Mouse (Mus musculus) hindbrain, embryonic 16.5 days (tissue): ENCODE measurements at regions not wholly inside any gene's neighbourhood (a gene's known extent, or its start where the extent isn't known, plus 50 kb on each side); places are given as distances from the start of the nearest gene placed in this dataset.

ENCODE experiments used
- ATAC-seq: fragments of 200-750 bp; cut with Nextera tagmentation; 2 replicates; pipeline ENCODE4 v1.8.0; 2017; ENCODE audit warnings: moderate TSS enrichment, moderate library complexity
- H3K27ac ChIP-seq: fragments of 300-500 bp; sonication (generic); 2 replicates; pipeline ENCODE4 v1.5.1; 2014; ENCODE audit warnings: low read depth, mild to moderate bottlenecking, control low read depth, low read length, moderate library complexity
- H3K27me3 ChIP-seq: fragments of 300-500 bp; sonication (generic); replicated peaks from 2 replicates; pipeline ENCODE4 v1.6.1; 2014; ENCODE audit warnings: low read length; ENCODE audit not compliant: control insufficient read depth, insufficient read depth
- H3K36me3 ChIP-seq: fragments of 300-500 bp; sonication (generic); 2 replicates; pipeline ENCODE4 v1.6.1; 2014; ENCODE audit warnings: mild to moderate bottlenecking, low read length, moderate library complexity, mixed read lengths; ENCODE audit not compliant: control insufficient read depth, insufficient read depth
- H3K4me1 ChIP-seq: fragments of 300-500 bp; sonication (generic); 2 replicates; pipeline ENCODE4 v1.6.1; 2014; ENCODE audit warnings: low read depth, low read length; ENCODE audit not compliant: control insufficient read depth, insufficient read depth
- H3K4me2 ChIP-seq: fragments of 300-500 bp; sonication (generic); 2 replicates; pipeline ENCODE4 v1.6.1; 2014; ENCODE audit warnings: mild to moderate bottlenecking, low read length, control low read depth, moderate library complexity
- H3K4me3 ChIP-seq: fragments of 300-500 bp; sonication (generic); 2 replicates; pipeline ENCODE4 v1.5.1; 2014; ENCODE audit warnings: mild to moderate bottlenecking, low read length, control low read depth, moderate library complexity
- H3K9ac ChIP-seq: fragments of 300-500 bp; sonication (generic); 2 replicates; pipeline ENCODE4 v1.6.1; 2014; ENCODE audit warnings: low read depth, mild to moderate bottlenecking, control low read depth, low read length, moderate library complexity
- H3K9me3 ChIP-seq: fragments of 300-500 bp; sonication (generic); 2 replicates; pipeline ENCODE4 v1.6.1; 2014; ENCODE audit warnings: mild to moderate bottlenecking, low read length, moderate library complexity; ENCODE audit not compliant: control insufficient read depth
- WGBS: fragments of 180-500 bp; shearing (Covaris S2); extraction: QIAGEN DNeasy Blood & Tissue Kit; methylation state at CpG from one replicate; pipeline ENCODE4 v1.1.7; 2014; 5-methylcytosine and 5-hydroxymethylcytosine counted together

- Histone ChIP-seq H3K4me2 (no peak overlapping the region), H3K4me3 (no peak overlapping the region), H3K36me3 (no peaks in the 10 kb centered on the region), H3K27ac (no peak overlapping the region), H3K9me3 (no peaks in the 10 kb centered on the region), H3K4me1 (no peaks in the 10 kb centered on the region), H3K9ac (no peak overlapping the region), H3K27me3 (no peaks in the 10 kb centered on the region)
- ATAC-seq, result peak; percentile 67; the same call in 1 of the 2 replicates
- 48% methylated on average over 2 of the region's 2 CpGs for WGBS
These were observed 847.6 kb downstream of the Cdh11 start for GRCm38 (mm10) chr8:101937859-101938258.

- WGBS, result 96% methylated on average over 1 of the region's 1 CpGs
- Histone ChIP-seq H3K27ac (no peak overlapping the region), H3K9ac (no peak overlapping the region), H3K4me2 (no peak overlapping the region), H3K4me1 (no peaks in the 10 kb centered on the region), H3K4me3 (no peak overlapping the region), H3K27me3 (no peaks in the 10 kb centered on the region), H3K36me3 (no peaks in the 10 kb centered on the region), H3K9me3 (no peaks in the 10 kb centered on the region)
- ATAC-seq, result no peak
These were observed 871.8 kb downstream of the Cdh11 start for GRCm38 (mm10) chr8:101913665-101914064.
